Comparison of ENCODE assay signal across 19 mouse cellular contexts in the genomic region with DNA sequence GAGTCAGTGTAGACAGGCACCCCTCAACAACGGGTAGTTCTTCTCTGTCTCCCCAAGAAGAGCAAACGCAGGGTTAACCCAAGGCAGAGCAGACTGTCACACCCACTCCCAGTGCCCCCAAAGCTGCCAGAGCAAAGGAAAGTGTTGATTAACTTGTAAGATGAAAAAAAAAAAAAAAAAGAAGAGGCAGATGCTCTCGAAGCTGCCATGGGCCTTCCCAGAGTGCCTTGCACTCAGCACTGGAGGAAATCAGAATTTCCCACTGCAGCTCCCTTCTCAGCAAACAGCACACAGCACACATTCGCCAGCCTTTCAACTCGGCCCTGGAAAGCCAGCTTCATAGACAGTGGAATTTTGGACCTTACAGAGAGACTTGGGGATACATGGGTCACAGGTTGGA.
"Had no signal": no experiment of that assay in that cellular context is flagged by ENCODE, and none has a peak within 500 bp of the region (broad histone marks: within the 10 kb centered on the region; RNA-seq: fewer than 3 reads in every experiment).

No protein-coding gene starts in this region.

- H3K4me3 ChIP-seq: left cerebral cortex, adult 2 months; liver, embryonic 13.5 days; midbrain, embryonic 13.5 days; myocyte; neural tube, embryonic 12.5 days; neural tube, embryonic 15.5 days had no signal

- H3K9me3 ChIP-seq: liver, embryonic 13.5 days; midbrain, embryonic 13.5 days; neural tube, embryonic 12.5 days; neural tube, embryonic 15.5 days had no signal

- ATAC-seq: midbrain, embryonic 16.5 days had no signal

- H3K36me3 ChIP-seq: liver, embryonic 13.5 days; neural tube, embryonic 12.5 days had no signal

- H3K27me3 ChIP-seq: liver, embryonic 13.5 days; midbrain, embryonic 13.5 days; neural tube, embryonic 12.5 days; neural tube, embryonic 15.5 days had no signal

- H3K4me1 ChIP-seq: liver, embryonic 13.5 days; midbrain, embryonic 13.5 days; neural tube, embryonic 12.5 days had no signal

- H3K27ac ChIP-seq: left cerebral cortex, adult 2 months; liver, embryonic 13.5 days; midbrain, embryonic 13.5 days; neural tube, embryonic 12.5 days; neural tube, embryonic 15.5 days; stomach, postnatal 0 days had no signal

- H3K9ac ChIP-seq: liver, embryonic 13.5 days; midbrain, embryonic 13.5 days; neural tube, embryonic 12.5 days; neural tube, embryonic 15.5 days had no signal

- H3K4me2 ChIP-seq: liver, embryonic 13.5 days; midbrain, embryonic 13.5 days; neural tube, embryonic 12.5 days; neural tube, embryonic 15.5 days had no signal

- DNase-seq: kidney, adult 9 months; kidney, postnatal 14 days; layer of hippocampus, postnatal 36 days; liver, embryonic 13.5 days; lung, adult 2 months; lung, postnatal 14 days; lung, postnatal 4 days; right cerebral cortex, adult 18-20 months; right cerebral cortex, postnatal 14 days; right cerebral cortex, postnatal 4 days; thymus, adult 2 months; thymus, postnatal 25 days had no signal
